Comparison of ENCODE assay signal across 17 mouse cellular contexts in genomic region chr13:37532596-37533170, GRCm38 (mm10).
DNase-seq lines count a peak whose midpoint lies in the region; ATAC-seq and TF ChIP-seq lines count a peak whose summit lies in the region.
"Had no signal": no experiment of that assay in that cellular context is flagged by ENCODE, and none has a peak within 500 bp of the region (broad histone marks: within the 10 kb centered on the region; RNA-seq: fewer than 3 reads in every experiment).

No protein-coding gene starts in this region.

- no peak overlapping the region for H3K4me2 ChIP-seq in kidney, embryonic 16.5 days (replicated peaks; ENCODE audit: low read depth, low read length)
- no peak overlapping the region for H3K4me2 ChIP-seq in CH12.LX (ENCODE audit: insufficient read depth, low read depth, poor library complexity, severe bottlenecking)
- H3K4me2 ChIP-seq in intestine, embryonic 15.5 days (replicated peaks): no peak overlapping the region
- H3K4me2 ChIP-seq: hindbrain, embryonic 15.5 days; limb, embryonic 15.5 days; neural tube, embryonic 12.5 days had no signal

- no peaks in the 10 kb centered on the region for H3K27me3 ChIP-seq in kidney, embryonic 16.5 days (ENCODE audit: insufficient read depth, low read length)
- peaks cover 2% of the 10 kb centered on the region for H3K27me3 ChIP-seq in CH12.LX (replicated peaks)
- H3K27me3 ChIP-seq in intestine, embryonic 15.5 days (replicated peaks): no peaks in the 10 kb centered on the region
- H3K27me3 ChIP-seq: hindbrain, embryonic 15.5 days; limb, embryonic 15.5 days; neural tube, embryonic 12.5 days had no signal

- H3K4me3 ChIP-seq in kidney, embryonic 16.5 days (ENCODE audit: low read length): no peak overlapping the region
- no peak overlapping the region for H3K4me3 ChIP-seq in CH12.LX (replicated peaks in 1 of 3; ENCODE audit: low read depth in 2 of 3, low read length in 2 of 3, poor library complexity in 1 of 3)
- no peak overlapping the region for H3K4me3 ChIP-seq in intestine, embryonic 15.5 days (replicated peaks)
- H3K4me3 ChIP-seq: heart, adult 2 months; hindbrain, embryonic 15.5 days; limb, embryonic 15.5 days; neural tube, embryonic 12.5 days had no signal

- no peaks in the 10 kb centered on the region; the same call in 1 of the 2 replicates for H3K9me3 ChIP-seq in kidney, embryonic 16.5 days (ENCODE audit: low read length)
- no peaks in the 10 kb centered on the region for H3K9me3 ChIP-seq in CH12.LX (replicated peaks; ENCODE audit: low read length)
- no peaks in the 10 kb centered on the region for H3K9me3 ChIP-seq in intestine, embryonic 15.5 days
- H3K9me3 ChIP-seq: hindbrain, embryonic 15.5 days; limb, embryonic 15.5 days; neural tube, embryonic 12.5 days had no signal

- TF ChIP-seq POLR2A in CH12.LX (IDR thresholded peaks at IDR 0.05; ENCODE audit: low read depth, low read length): no peak

- in situ Hi-C loops in CH12.LX (cut with MboI; ENCODE audit: low pct_ligation_motif_present, low pct_unique_long_range_greater_than_20kb, low sequenced_read_pairs): loop anchor here (25.0 kb wide), 1 partner anchor 430 kb away; no protein-coding TSS in a partner anchor

- no peaks in the 10 kb centered on the region for H3K36me3 ChIP-seq in kidney, embryonic 16.5 days (ENCODE audit: insufficient read depth, low read length)
- no peaks in the 10 kb centered on the region for H3K36me3 ChIP-seq in CH12.LX (replicated peaks in 1 of 2; ENCODE audit: control insufficient read depth in 1 of 2, insufficient read depth in 1 of 2, low read length in 1 of 2)
- no peaks in the 10 kb centered on the region for H3K36me3 ChIP-seq in intestine, embryonic 15.5 days
- H3K36me3 ChIP-seq: hindbrain, embryonic 15.5 days; limb, embryonic 15.5 days; neural tube, embryonic 12.5 days had no signal

- no peak overlapping the region for H3K9ac ChIP-seq in kidney, embryonic 16.5 days (replicated peaks; ENCODE audit: low read length)
- H3K9ac ChIP-seq in CH12.LX (ENCODE audit: insufficient read depth, low read depth): no peak overlapping the region
- no peak overlapping the region for H3K9ac ChIP-seq in intestine, embryonic 15.5 days
- H3K9ac ChIP-seq: hindbrain, embryonic 15.5 days; limb, embryonic 15.5 days; neural tube, embryonic 12.5 days had no signal

- TF ChIP-seq CTCF in CH12.LX (conservative IDR thresholded peaks at IDR 0.05 in 1 of 2, IDR thresholded peaks at IDR 0.05 in 1 of 2; ENCODE audit: low read depth in 2 of 2, low read length in 2 of 2): no peak

- H3K27ac ChIP-seq in kidney, embryonic 16.5 days (ENCODE audit: low read length): peak overlapping the region; percentile 71; the same call in 1 of the 2 replicates
- no peak overlapping the region for H3K27ac ChIP-seq in CH12.LX (ENCODE audit: insufficient read depth, low read depth)
- H3K27ac ChIP-seq in intestine, embryonic 15.5 days: no peak overlapping the region
- H3K27ac ChIP-seq: gastrocnemius, adult 2 months; heart, adult 2 months; hindbrain, embryonic 15.5 days; limb, embryonic 15.5 days; neural tube, embryonic 12.5 days had no signal

- TF ChIP-seq RAD21 in CH12.LX (IDR thresholded peaks at IDR 0.05; ENCODE audit: low read depth, low read length): no peak

- DNase-seq in kidney, postnatal 14 days: no peak
- peak; percentile 47 to 48 for DNase-seq in B cell, adult 2 months
- peak; percentile 24 for DNase-seq in CH12.LX (ENCODE audit: extremely low read depth)
- DNase-seq in naive thymus-derived CD4-positive, alpha-beta T cell, adult 2 months (ENCODE audit: low read depth): peak; percentile 63
- DNase-seq in urinary bladder, postnatal 14 days (ENCODE audit: low spot score): no peak
- DNase-seq: cerebellum, adult 2 months; gastrocnemius, adult 2 months; heart, adult 2 months; kidney, postnatal 10 days; lung, adult 2 months; right cerebral cortex, postnatal 4 days had no signal

- no peak for TF ChIP-seq EP300 in CH12.LX (IDR thresholded peaks at IDR 0.05; ENCODE audit: low read length)

- H3K4me1 ChIP-seq in kidney, embryonic 16.5 days (ENCODE audit: insufficient read depth, low read length): peaks cover 24% of the 10 kb centered on the region
- H3K4me1 ChIP-seq in CH12.LX (ENCODE audit: control insufficient read depth in 1 of 2, insufficient read depth in 2 of 2): peaks cover 0 to 12% of the 10 kb centered on the region in 2 experiments; a peak in 3 of 4 replicates
- peaks cover 8% of the 10 kb centered on the region; the same call in 1 of the 2 replicates for H3K4me1 ChIP-seq in intestine, embryonic 15.5 days (replicated peaks)
- H3K4me1 ChIP-seq: hindbrain, embryonic 15.5 days; neural tube, embryonic 12.5 days had no signal

- no peak for ATAC-seq in kidney, embryonic 16.5 days (ENCODE audit: low FRiP score, low TSS enrichment)
- no peak for ATAC-seq in intestine, embryonic 15.5 days
- ATAC-seq: forebrain, embryonic 14.5 days had no signal

- dilution Hi-C loops in CH12.LX (cut with MboI; ENCODE audit: extremely low pct_ligation_motif_present, extremely low pct_unique_long_range_greater_than_20kb, low sequenced_read_pairs): no loop called here

- WGBS in kidney, embryonic 16.5 days: 79% methylated on average over 7 of the region's 7 CpGs
- WGBS in intestine, embryonic 15.5 days: 64% methylated on average over 7 of the region's 7 CpGs

- no peaks in the 10 kb centered on the region for H3K79me2 ChIP-seq in CH12.LX (replicated peaks; ENCODE audit: control insufficient read depth, extremely low read depth, insufficient read depth, poor library complexity, severe bottlenecking)

TF ChIP-seq in CH12.LX, 34 proteins besides CTCF, POLR2A, EP300 and RAD21:
- TF ChIP-seq USF2 (conservative IDR thresholded peaks at IDR 0.05; ENCODE audit: low read depth, low read length) (no peak), CHD1 (IDR thresholded peaks at IDR 0.05; ENCODE audit: low read depth, low read length) (no peak), MAX (IDR thresholded peaks at IDR 0.05; ENCODE audit: low read length) (no peak), TBP (conservative IDR thresholded peaks at IDR 0.05; ENCODE audit: low read depth, low read length) (no peak), HCFC1 (IDR thresholded peaks at IDR 0.05; ENCODE audit: low read depth, low read length) (no peak), POLR2AphosphoS2 (IDR thresholded peaks at IDR 0.05; ENCODE audit: low read depth, low read length) (no peak), BHLHE40 (IDR thresholded peaks at IDR 0.05; ENCODE audit: low read depth, low read length) (no peak), ZC3H11A (IDR thresholded peaks at IDR 0.05; ENCODE audit: low read depth, low read length) (no peak), NELFE (IDR thresholded peaks at IDR 0.05; ENCODE audit: low read depth, low read length) (no peak), MYC (IDR thresholded peaks at IDR 0.05; ENCODE audit: low read depth, low read length) (no peak), USF1 (IDR thresholded peaks at IDR 0.05; ENCODE audit: low read depth, low read length) (no peak), ETS1 (conservative IDR thresholded peaks at IDR 0.05; ENCODE audit: low read depth, low read length) (no peak), UBTF (IDR thresholded peaks at IDR 0.05; ENCODE audit: low read depth, low read length) (no peak)

Comparison
In these comparisons a context has a peak if more than half of its experiments do, and no peak if none do; other contexts are left out.
1. DNase-seq: peak in B cell, adult 2 months (2 of 2), CH12.LX (single experiment) and naive thymus-derived CD4-positive, alpha-beta T cell, adult 2 months (single experiment); none in kidney, postnatal 14 days (single experiment) and urinary bladder, postnatal 14 days (single experiment).